Mouse (Mus musculus) ES-Bruce4 (cell line): Measurements from ENCODE around the gene Dhx57.

Experiments
- EP300 ChIP-seq: IDR thresholded peaks from 2 replicates; pipeline ENCODE4 v1.6.1; 2011; ENCODE audit warnings: low read depth, low read length; ENCODE audit not compliant: insufficient read depth
- POLR2A ChIP-seq: IDR thresholded peaks from one replicate; pipeline ENCODE4 v1.8.1; 2011; ENCODE audit warnings: low read length; ENCODE audit not compliant: insufficient read depth

GRCm38 (mm10) chr17:80252757-80253525, 37.3 kb downstream of the Dhx57 start:
- TF ChIP-seq EP300 (no peak), POLR2A (no peak)
